10 mouse cellular contexts compared by ENCODE assay signal in the genomic region with DNA sequence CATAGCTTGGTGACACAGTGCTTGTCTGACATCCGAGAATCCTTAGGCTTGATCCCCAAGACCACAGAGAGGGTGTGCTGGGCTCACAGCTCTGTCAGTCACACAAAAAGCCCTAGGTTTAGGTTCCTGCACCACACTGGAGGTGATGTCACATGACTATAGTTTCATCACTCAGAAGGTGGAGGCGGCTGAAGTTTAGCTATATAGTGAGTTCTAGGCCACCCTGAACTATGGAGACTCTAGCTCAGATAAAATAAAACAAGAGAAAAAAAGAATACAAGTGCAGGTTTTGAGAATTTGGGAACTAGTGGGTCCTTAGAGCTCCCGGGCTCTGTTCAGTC. TPM values are rescaled to one million over a fixed set of nuclear protein-coding genes. Genes with fewer than 3 reads are reported as not detected.
DNase-seq lines count a peak whose midpoint lies in the region; ATAC-seq and TF ChIP-seq lines count a peak whose summit lies in the region.
"Had no signal": no experiment of that assay in that cellular context is flagged by ENCODE, and none has a peak within 500 bp of the region (broad histone marks: within the 10 kb centered on the region; RNA-seq: fewer than 3 reads in every experiment).

No protein-coding gene starts in this region.

- H3K27me3 ChIP-seq in kidney, embryonic 15.5 days, result no peaks in the 10 kb centered on the region
- no peaks in the 10 kb centered on the region for H3K27me3 ChIP-seq in embryonic facial prominence, embryonic 10.5 days (replicated peaks; ENCODE audit: low read depth, poor library complexity, severe bottlenecking)

- no peak overlapping the region for H3K9ac ChIP-seq in kidney, embryonic 15.5 days
- peak overlapping the region; percentile 72 for H3K9ac ChIP-seq in ES-E14 (ENCODE audit: insufficient read depth, low read depth, low read length, poor library complexity, severe bottlenecking)
- H3K9ac ChIP-seq: forebrain, postnatal 0 days had no signal

- in situ Hi-C loops in ES-E14 (cut with MboI; ENCODE audit: low sequenced_read_pairs in 2 of 2, unreplicated experiment in 2 of 2), result no loop called here

- no peak overlapping the region for H3K4me3 ChIP-seq in kidney, embryonic 15.5 days (replicated peaks)
- H3K4me3 ChIP-seq in ES-E14 (ENCODE audit: insufficient read depth in 1 of 2, low read depth in 1 of 2, low read length in 2 of 2, poor library complexity in 1 of 2, severe bottlenecking in 1 of 2), result peak overlapping the region in 1 of 2 experiments; percentile 9; a peak in 2 of 4 replicates
- H3K4me3 ChIP-seq in embryonic facial prominence, embryonic 10.5 days, result no peak overlapping the region

- no peak for ATAC-seq in kidney, embryonic 15.5 days (replicated peaks; ENCODE audit: low FRiP score)
- ATAC-seq in megakaryocyte, adult 5-6 weeks (ENCODE audit: poor library complexity, severe bottlenecking), result peak; percentile 21
- ATAC-seq: forebrain, postnatal 0 days had no signal

- WGBS in kidney, embryonic 15.5 days, result 86% methylated on average over 3 of the region's 3 CpGs
- 87% methylated on average over 3 of the region's 3 CpGs for WGBS in embryonic facial prominence, embryonic 10.5 days

- H3K4me2 ChIP-seq in kidney, embryonic 15.5 days, result no peak overlapping the region

- no peaks in the 10 kb centered on the region for H3K9me3 ChIP-seq in kidney, embryonic 15.5 days (replicated peaks)
- H3K9me3 ChIP-seq in ES-E14 (ENCODE audit: control insufficient read depth, insufficient read depth, low read depth, low read length), result no peaks in the 10 kb centered on the region
- no peaks in the 10 kb centered on the region for H3K9me3 ChIP-seq in embryonic facial prominence, embryonic 10.5 days

- no peak for DNase-seq in kidney, postnatal 10 days
- no peak for DNase-seq in ES-E14 (ENCODE audit: low read depth, low spot score)
- no peak for DNase-seq in embryonic facial prominence, embryonic 10.5 days (ENCODE audit: low spot score)
- no peak for DNase-seq in cerebellum, adult 8-10 months
- no peak for DNase-seq in spleen, adult 12 weeks (ENCODE audit: low spot score)
- DNase-seq: cerebellum, adult 9-10 months; forebrain, postnatal 0 days; thymus, adult 18-20 months had no signal

- H3K4me1 ChIP-seq in kidney, embryonic 15.5 days, result peaks cover 10% of the 10 kb centered on the region
- H3K4me1 ChIP-seq in ES-E14 (ENCODE audit: control insufficient read depth in 2 of 2, insufficient read depth in 2 of 2, low read length in 2 of 2, poor library complexity in 1 of 2), result peaks cover 16 to 29% of the 10 kb centered on the region in 2 experiments; a peak in 3 of 4 replicates
- peaks cover 20% of the 10 kb centered on the region for H3K4me1 ChIP-seq in embryonic facial prominence, embryonic 10.5 days

- no peaks in the 10 kb centered on the region for H3K36me3 ChIP-seq in kidney, embryonic 15.5 days
- no peaks in the 10 kb centered on the region for H3K36me3 ChIP-seq in ES-E14 (ENCODE audit: control insufficient read depth, insufficient read depth, low read length, poor library complexity, severe bottlenecking)
- no peaks in the 10 kb centered on the region for H3K36me3 ChIP-seq in embryonic facial prominence, embryonic 10.5 days (replicated peaks)

- H3K27ac ChIP-seq in kidney, embryonic 15.5 days, result peak overlapping the region; percentile 63
- peak overlapping the region; percentile 99 for H3K27ac ChIP-seq in ES-E14 (ENCODE audit: insufficient read depth, low read depth, low read length, poor library complexity, severe bottlenecking)
- 0 out of 2 replicates have a peak overlapping the region, but pooled peaks have one; percentile 35 for H3K27ac ChIP-seq in embryonic facial prominence, embryonic 10.5 days (replicated peaks)

TF ChIP-seq in ES-E14, 5 proteins besides CTCF, POLR2A, EP300 and RAD21:
- TF ChIP-seq ZNF384 (IDR thresholded peaks at IDR 0.05; ENCODE audit: low read depth, low read length) (no peak), HCFC1 (IDR thresholded peaks at IDR 0.05; ENCODE audit: borderline replicate concordance, insufficient read depth, low read length) (no peak), ZC3H11A (IDR thresholded peaks at IDR 0.05; ENCODE audit: borderline replicate concordance, low read depth, low read length) (no peak), CHD2 (IDR thresholded peaks at IDR 0.05; ENCODE audit: low read depth, low read length) (no peak), MAFK (IDR thresholded peaks at IDR 0.05; ENCODE audit: insufficient read depth, low read depth, low read length) (no peak)

RNA-seq across cellular contexts. Expression of a gene that starts 7.6 kb away (rescaled TPM):
- 51.2 and 54.4 TPM in 2 replicates for polyA plus RNA-seq in kidney, embryonic 15.5 days (2015; fragmentation: Nextera tagmentation; extraction: Ambion mirVana)
- total RNA-seq in ES-E14 (2012; rRNA removed), result 207 and 253 TPM in 2 replicates
- polyA plus RNA-seq in embryonic facial prominence, embryonic 10.5 days (2016; fragmentation: Nextera tagmentation; extraction: Ambion mirVana), result 49.5 and 50.0 TPM in 2 replicates
- total RNA-seq in megakaryocyte, adult 5-6 weeks (2015), result 440 and 463 TPM in 2 replicates
- total RNA-seq in megakaryocyte, adult 5-6 weeks (2017), result 327 and 343 TPM in 2 replicates

RNA-seq across cellular contexts. Expression of a gene that starts 26.2 kb away (rescaled TPM):
- polyA plus RNA-seq in kidney, embryonic 15.5 days (2015; fragmentation: Nextera tagmentation; extraction: Ambion mirVana), result 71.1 and 73.2 TPM in 2 replicates
- total RNA-seq in ES-E14 (2012; rRNA removed), result 54.1 and 56.8 TPM in 2 replicates
- polyA plus RNA-seq in embryonic facial prominence, embryonic 10.5 days (2016; fragmentation: Nextera tagmentation; extraction: Ambion mirVana), result 79.1 and 79.7 TPM in 2 replicates
- total RNA-seq in megakaryocyte, adult 5-6 weeks (2015), result 54.7 and 64.2 TPM in 2 replicates
- 94.3 and 94.8 TPM in 2 replicates for total RNA-seq in megakaryocyte, adult 5-6 weeks (2017)

RNA-seq across cellular contexts. Expression of a gene that starts 36.7 kb away (rescaled TPM):
- polyA plus RNA-seq in kidney, embryonic 15.5 days (2015; fragmentation: Nextera tagmentation; extraction: Ambion mirVana), result 4.0 and 6.3 TPM in 2 replicates
- total RNA-seq in ES-E14 (2012; rRNA removed), result 1.9 and 5.0 TPM in 2 replicates
- polyA plus RNA-seq in embryonic facial prominence, embryonic 10.5 days (2016; fragmentation: Nextera tagmentation; extraction: Ambion mirVana), result 1.00 and 1.6 TPM in 2 replicates
- total RNA-seq in megakaryocyte, adult 5-6 weeks (2015), result 0.85 and 1.3 TPM in 2 replicates
- total RNA-seq in megakaryocyte, adult 5-6 weeks (2017), result 0.59 and 0.77 TPM in 2 replicates

Comparison
In these comparisons a context has a peak if more than half of its experiments do, and no peak if none do; other contexts are left out.
1. H3K27ac ChIP-seq: peak in every context shown above with its lines; median percentile 99 in ES-E14; 63 in kidney, embryonic 15.5 days; 35 in embryonic facial prominence, embryonic 10.5 days.